Mouse (Mus musculus): ENCODE data around the gene Dab2. TPM values are rescaled to one million over a fixed set of nuclear protein-coding genes. Genes with fewer than 3 reads are reported as not detected.

Dab2 gene
- total RNA-seq (2021) = 10 to 100 TPM; 34.2 to 37.5 TPM

DNA sequence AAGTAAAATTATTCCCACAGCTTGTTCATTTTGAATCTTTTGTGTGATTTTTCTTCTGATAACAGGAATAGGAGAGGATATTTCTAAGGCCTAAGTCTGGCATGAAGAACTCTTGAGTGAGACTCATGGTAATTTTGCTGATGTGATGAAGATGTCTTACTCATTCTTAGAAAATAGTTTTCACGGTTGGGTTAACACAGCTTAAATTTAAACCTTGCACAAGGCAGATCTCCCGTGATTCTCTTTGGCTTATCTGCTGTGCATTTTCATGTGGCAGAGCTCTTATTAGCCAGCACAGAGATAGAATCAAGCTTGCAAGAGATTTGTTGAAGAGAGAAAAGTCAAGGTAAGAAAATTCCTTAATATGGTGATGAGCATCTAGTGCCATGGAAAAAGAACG lies at the start of gene Dab2:
Dab2 (plus strand) TSS at position 235 of the 400 bp plus-strand sequence.
- intact Hi-C loops (cut with DNase I) = no loop called here
- no peak for DNase-seq (ENCODE audit: low spot score)

DNA sequence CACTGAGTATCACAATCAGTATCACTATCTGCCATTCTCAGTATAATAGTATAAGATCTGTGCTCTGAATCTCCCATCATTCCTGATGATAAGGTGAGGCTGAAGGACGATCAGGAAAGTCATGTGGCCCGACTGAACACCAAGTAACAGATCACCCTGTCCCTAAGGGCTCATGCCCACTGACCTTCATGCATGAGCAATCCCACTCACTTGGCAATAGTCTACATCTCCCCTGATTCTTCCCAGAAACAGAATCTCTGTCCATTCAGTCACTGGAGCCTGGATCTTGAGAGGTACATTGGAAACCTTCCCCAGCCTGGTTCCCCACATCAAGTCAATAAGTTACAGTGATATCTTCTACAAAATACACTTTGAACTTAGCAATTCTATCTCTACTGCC lies 46.1 kb upstream of the Dab2 start:
- intact Hi-C loops (cut with DNase I) = no loop called here
- no peak for DNase-seq (ENCODE audit: low spot score)

DNA sequence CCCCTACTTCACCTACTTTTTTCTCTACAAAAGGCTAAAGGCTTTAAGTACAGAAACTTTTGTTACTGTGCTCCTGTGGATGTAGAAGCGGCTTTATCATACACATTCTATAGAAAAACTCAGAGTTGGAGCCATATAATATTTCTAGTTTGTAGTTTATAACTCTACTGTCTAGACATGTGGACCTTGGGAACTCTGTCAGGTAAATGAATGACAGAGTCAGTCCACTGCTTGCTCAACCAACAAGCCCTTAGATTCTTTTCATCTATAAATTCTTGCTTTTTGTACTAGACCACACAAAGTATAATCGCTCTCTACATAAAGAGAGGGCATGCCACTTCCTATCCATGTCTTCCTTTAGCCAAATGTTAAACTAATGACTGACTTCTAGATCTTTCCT lies 45.2 kb upstream of the Dab2 start:
- intact Hi-C loops (cut with DNase I) = no loop called here
- no peak for DNase-seq (ENCODE audit: low spot score)

DNA sequence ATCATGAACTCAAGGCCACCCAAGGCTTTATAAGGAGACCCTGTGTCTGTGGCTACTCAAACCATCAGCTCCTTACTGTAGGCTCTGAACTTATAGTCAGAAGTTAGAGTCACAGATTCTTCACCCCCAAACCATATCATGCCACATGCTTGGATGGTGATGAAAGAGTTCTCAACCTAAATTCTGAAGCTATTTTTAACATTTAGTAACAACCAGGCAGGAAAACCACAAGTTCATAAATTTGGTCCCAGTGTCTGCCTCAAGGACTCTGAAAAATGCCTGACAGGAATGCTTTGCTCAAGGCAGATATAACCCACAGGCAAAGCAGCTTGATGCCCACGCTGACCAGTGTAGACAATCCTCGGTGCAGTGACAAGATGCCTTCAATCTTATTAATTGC lies 42.5 kb upstream of the Dab2 start:
- intact Hi-C loops (cut with DNase I) = no loop called here
- DNase-seq (ENCODE audit: low spot score) = no peak

GRCm38 (mm10) chr15:6259957-6260740 lies 39.4 kb upstream of the Dab2 start:
- peak; percentile 6 for DNase-seq (ENCODE audit: low spot score)
- intact Hi-C loops (cut with DNase I) = loop anchor here (5.0 kb wide), 1 partner anchor 127 kb away; no protein-coding TSS in a partner anchor

DNA sequence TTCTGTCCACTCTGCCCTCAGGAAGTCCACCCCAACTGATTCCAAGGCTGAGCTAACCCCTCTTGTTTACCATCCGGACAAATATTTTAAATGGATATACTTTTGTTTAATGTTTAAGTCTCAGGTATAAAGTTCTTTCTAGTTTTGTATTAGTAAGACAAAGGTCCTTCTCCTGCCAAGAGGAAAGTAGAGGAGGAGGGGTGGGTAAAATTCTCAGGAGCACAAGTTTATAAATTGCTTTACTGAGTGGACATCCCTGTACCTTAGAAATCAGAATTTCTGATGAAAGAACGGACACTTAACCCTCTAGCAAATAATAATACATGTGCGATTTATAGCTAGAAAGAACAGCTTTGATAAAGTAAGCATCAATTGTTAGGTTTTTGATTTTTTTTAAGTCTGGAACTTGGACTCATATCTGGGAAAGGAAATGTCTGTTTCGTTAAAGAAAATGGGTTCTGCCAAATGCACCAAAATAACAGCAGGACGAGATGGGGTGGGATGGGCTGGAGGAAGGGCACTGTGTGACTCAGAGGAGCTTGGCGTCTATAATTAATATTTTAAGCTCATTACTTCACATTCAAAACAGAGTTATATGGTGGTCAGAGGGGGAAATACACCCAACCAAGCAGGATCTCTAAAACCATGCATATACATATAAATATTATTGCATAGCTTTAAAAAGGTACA lies 38.7 kb upstream of the Dab2 start:
- intact Hi-C loops (cut with DNase I) = loop anchor here (5.0 kb wide), 1 partner anchor 126 kb away; no protein-coding TSS in a partner anchor
- DNase-seq (ENCODE audit: low spot score) = no peak

DNA sequence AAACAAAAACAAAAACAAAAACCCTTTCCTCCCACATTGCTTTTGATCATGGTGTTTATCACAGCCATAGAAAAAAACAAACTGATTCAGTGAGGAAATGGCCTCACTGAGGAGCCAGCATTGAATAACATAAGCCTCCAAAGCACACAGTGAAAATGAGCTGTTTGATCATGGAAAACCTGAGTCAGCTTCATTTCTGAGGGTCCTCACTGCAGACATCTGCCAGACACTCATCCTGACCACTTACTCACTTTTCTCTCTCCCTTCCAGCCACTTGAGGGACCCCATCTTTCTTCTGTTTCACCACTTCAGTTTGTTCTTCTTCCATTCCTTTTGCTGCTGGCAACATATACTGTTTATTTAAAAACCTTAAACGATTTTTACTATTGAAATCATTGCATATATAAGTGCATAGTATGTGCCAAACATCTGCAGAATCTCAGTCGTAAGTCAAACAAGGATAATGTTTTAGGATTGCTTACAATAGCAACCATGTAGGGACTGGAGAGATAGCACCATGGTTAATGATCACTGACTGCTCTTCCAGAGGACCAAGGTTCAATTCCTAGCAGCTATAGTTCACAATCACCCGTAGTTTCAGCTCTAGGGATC lies 32.3 kb upstream of the Dab2 start:
- intact Hi-C loops (cut with DNase I) = no loop called here
- no peak for DNase-seq (ENCODE audit: low spot score)

DNA sequence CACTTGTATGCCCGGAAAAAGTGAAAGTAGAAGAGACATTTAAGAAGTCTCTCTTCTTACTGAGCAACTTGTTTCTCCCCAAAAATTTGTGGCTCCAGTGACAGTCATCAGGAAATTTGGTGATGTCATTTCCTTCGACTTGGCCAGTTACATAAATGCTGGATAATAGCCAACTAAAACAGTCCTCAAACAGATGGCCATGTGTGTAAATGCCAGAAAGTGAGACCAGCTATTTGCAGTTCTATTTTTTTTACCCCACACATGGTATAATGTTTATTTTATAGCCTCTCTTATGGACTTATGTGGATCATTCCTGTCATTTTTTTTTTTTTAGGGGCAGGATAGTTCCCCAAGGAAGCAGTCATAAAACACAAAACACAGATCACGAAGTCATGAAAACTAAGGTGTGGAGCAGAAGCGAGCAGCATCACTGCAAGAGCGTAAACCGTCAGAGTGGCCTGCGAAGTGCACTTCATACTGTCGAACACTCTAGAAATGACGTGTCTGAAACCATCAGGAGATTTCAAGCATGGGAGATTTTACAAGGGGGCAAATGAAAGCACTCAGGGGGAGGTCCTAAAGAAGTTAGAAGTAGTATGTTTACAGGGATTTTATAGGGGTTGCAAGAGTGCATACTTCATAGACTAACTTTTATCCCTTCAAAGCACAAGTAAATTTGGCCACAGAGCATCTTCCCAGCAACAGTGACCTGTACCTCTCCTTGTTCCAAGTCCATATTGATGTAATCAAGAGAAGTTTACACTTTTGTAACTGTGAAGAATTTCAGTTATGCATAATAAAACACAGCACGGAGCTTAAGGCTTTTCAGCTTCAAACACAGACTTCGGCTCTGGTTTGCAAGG lies 20.8 kb upstream of the Dab2 start:
- DNase-seq (ENCODE audit: low spot score) = peak; percentile 3
- intact Hi-C loops (cut with DNase I) = loop anchor here (5.0 kb wide), 1 partner anchor 37 kb away; no protein-coding TSS in a partner anchor

DNA sequence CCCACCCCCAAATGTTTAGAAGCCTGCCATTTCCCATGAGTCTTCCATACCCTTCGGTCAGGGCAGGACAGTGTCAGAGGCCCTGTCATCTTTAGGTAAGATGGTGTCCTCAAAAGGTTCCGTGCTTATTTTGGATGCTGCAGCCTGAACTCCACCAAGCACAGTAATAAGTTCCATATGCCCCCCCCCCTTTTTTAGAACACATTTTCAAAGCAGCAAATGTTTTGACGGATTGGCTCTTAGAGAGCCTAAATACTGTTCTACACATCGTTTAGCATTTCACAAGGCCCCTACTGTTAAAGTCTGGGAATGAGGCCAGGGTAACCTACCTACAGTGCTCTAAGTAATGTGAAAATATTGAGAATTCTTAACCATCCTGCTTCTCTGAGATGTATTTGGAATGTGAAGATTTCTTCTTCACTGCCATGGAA lies 19.6 kb upstream of the Dab2 start:
- DNase-seq (ENCODE audit: low spot score) = no peak
- intact Hi-C loops (cut with DNase I) = no loop called here

DNA sequence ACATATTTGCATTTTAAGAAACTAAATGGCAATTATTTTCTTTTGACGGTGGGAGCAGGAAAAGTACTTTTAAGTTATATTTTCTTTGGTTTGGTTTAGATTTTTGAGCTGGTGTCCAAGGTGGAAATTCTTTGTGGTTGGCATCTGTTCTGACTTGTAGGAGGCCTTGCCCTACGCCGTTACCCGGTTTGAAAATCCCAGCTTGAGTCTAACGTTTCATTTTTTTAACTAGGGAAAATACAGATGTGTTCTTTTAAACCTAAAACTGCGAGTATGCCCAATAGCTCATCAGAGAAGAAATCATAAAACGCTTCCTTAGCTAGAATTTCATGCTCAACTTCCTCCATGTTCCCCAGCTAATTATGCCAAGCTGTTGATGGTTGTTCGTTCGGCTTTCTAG lies 16.3 kb upstream of the Dab2 start:
- intact Hi-C loops (cut with DNase I) = no loop called here
- DNase-seq (ENCODE audit: low spot score) = no peak

DNA sequence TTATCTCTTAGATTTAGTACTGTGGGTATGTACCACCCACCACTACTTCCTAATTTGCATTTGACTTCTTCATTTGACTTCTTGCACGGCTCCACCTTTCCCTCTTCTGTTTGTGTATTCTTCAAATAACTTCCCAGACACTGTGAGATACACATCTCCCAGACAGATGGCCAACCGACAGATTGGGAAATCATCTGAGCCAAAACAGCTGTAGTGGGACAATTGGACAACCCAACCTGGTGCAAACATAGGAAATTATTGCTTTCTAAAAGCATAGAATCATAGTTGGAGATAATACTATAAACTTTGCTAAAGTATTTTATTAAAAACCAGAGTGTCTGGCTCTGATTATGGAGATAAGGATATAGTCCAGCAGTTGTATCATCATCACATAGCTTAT lies 3.5 kb upstream of the Dab2 start:
- no peak for DNase-seq (ENCODE audit: low spot score)
- intact Hi-C loops (cut with DNase I) = no loop called here

- no peak for DNase-seq (ENCODE audit: low spot score)
- intact Hi-C loops (cut with DNase I) = no loop called here
Measured at GRCm38 (mm10) chr15:6298726-6299125, 862 bp upstream of the Dab2 start.

DNA sequence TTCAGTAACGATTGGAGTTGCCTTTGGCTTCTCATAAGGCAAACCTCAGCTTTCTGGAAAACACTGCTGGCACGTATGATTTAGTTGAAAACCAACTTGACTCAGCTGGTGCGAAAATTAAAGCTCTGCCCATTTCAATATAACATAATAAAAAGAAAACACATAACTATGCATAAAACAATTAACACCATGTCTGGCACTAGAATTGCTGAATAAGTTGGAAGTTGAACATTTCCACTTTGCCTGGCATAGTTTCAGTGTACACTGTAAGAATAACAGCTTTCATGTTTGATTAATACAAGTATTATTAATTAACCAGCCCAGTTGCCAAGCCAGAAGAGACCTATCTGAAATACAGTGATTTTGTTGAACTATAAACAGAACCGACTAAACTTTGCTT lies 2.6 kb downstream of the Dab2 start:
- intact Hi-C loops (cut with DNase I) = no loop called here
- no peak for DNase-seq (ENCODE audit: low spot score)

GRCm38 (mm10) chr15:6303822-6304221 lies 4.2 kb downstream of the Dab2 start:
- DNase-seq (ENCODE audit: low spot score) = no peak
- intact Hi-C loops (cut with DNase I) = no loop called here

DNA sequence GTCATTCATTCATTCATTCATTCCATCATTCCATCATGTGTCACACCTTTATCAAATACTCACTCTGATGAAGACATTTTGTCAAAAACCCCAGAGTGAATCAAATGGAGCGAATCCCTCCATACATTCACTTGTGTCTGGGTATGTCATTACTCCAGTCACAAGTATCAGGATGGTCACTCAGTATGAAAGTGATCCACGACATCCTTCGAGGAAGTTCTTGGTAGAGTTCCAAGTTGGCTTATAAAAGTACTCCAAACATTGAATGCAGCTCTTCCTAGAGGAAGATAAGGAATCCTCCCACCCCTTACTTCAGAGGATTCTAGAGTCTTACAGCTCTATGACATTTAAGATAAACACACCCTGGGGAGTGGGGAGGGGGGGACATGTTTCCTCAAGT lies 10.0 kb downstream of the Dab2 start:
- no peak for DNase-seq (ENCODE audit: low spot score)
- intact Hi-C loops (cut with DNase I) = no loop called here

DNA sequence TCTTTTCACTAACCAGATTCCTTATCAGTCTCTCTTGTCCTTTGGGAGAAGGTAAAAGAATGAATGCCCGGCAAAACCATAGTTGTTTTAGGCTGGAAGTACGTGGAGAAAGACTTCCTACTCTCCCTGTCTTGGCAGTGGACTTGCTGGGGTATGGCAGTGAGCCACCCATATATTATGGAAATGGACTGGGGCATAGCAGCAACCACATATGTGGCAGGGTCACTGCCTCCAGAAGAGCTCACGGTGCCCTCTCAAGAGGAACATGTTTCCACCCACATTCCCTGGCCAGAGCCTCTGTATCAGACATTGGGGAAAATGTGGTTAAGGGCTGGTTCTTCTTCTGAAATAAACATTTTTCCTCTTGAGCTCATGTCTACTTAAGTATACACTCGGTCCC lies 10.8 kb downstream of the Dab2 start:
- intact Hi-C loops (cut with DNase I) = no loop called here
- no peak for DNase-seq (ENCODE audit: low spot score)

GRCm38 (mm10) chr15:6312396-6312795 lies 12.8 kb downstream of the Dab2 start:
- no peak for DNase-seq (ENCODE audit: low spot score)
- intact Hi-C loops (cut with DNase I) = no loop called here

GRCm38 (mm10) chr15:6319352-6319751 lies 19.8 kb downstream of the Dab2 start:
- DNase-seq (ENCODE audit: low spot score) = no peak
- intact Hi-C loops (cut with DNase I) = no loop called here

GRCm38 (mm10) chr15:6320501-6320900 lies 20.9 kb downstream of the Dab2 start:
- intact Hi-C loops (cut with DNase I) = no loop called here
- no peak for DNase-seq (ENCODE audit: low spot score)

DNA sequence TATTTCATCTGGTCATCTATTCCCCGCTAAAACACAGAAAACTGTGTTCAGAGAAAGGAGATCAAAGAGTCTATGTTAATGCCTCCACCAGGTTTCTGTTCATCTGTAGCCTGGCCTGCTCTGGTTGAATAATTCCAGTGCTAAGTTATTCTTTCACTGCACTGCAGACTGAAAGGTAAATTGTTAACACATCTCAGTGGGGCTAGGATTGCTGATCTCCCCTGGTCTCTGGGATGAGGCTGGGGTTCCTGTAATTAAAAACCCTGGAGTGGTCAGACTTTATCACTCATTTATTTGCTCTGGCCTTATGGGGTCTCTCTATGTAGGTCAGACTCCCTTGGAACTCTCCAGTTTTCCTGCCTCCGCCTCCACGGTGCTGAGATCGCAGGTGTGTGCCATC lies 21.7 kb downstream of the Dab2 start:
- no peak for DNase-seq (ENCODE audit: low spot score)
- intact Hi-C loops (cut with DNase I) = no loop called here

Measured in heart, postnatal 25 days (tissue).